Mouse (Mus musculus) kidney, embryonic 15.5 days (tissue): ENCODE data around the gene Nav2. TPM values are rescaled to one million over a fixed set of nuclear protein-coding genes. Genes with fewer than 3 reads are reported as not detected.

Experiments
- ATAC-seq: fragments of 200-750 bp; cut with Nextera tagmentation; replicated peaks from 2 replicates; pipeline ENCODE4 v1.8.0; 2017; ENCODE audit warnings: moderate TSS enrichment; ENCODE audit not compliant: low FRiP score
- H3K27ac ChIP-seq: fragments of 300-500 bp; sonication (generic); 2 replicates; pipeline ENCODE4 v1.5.1; 2015; ENCODE audit warnings: mild to moderate bottlenecking, inconsistent platforms
- H3K27me3 ChIP-seq: fragments of 300-500 bp; sonication (generic); 2 replicates; pipeline ENCODE4 v1.6.1; 2015; ENCODE audit warnings: inconsistent platforms
- H3K36me3 ChIP-seq: fragments of 300-500 bp; sonication (generic); 2 replicates; pipeline ENCODE4 v1.6.1; 2015; ENCODE audit warnings: inconsistent platforms
- H3K4me1 ChIP-seq: fragments of 300-500 bp; sonication (generic); 2 replicates; pipeline ENCODE4 v1.6.1; 2015; ENCODE audit warnings: inconsistent platforms
- H3K4me2 ChIP-seq: fragments of 300-500 bp; sonication (generic); 2 replicates; pipeline ENCODE4 v1.6.1; 2015; ENCODE audit warnings: moderate library complexity, mild to moderate bottlenecking, inconsistent platforms
- H3K4me3 ChIP-seq: fragments of 300-500 bp; sonication (generic); replicated peaks from 2 replicates; pipeline ENCODE4 v1.5.1; 2015; ENCODE audit warnings: mild to moderate bottlenecking, inconsistent platforms
- H3K9ac ChIP-seq: fragments of 300-500 bp; sonication (generic); 2 replicates; pipeline ENCODE4 v1.6.1; 2015; ENCODE audit warnings: mild to moderate bottlenecking, inconsistent platforms
- H3K9me3 ChIP-seq: fragments of 300-500 bp; sonication (generic); replicated peaks from 2 replicates; pipeline ENCODE4 v1.6.1; 2016; ENCODE audit warnings: inconsistent platforms
- WGBS: fragments of 180-500 bp; shearing (Covaris S2); methylation state at CpG from one replicate; pipeline ENCODE4 v1.1.7; 2015; ENCODE audit warnings: mixed read lengths; 5-methylcytosine and 5-hydroxymethylcytosine counted together
- polyA plus RNA-seq: library from polyadenylated mRNA; unstranded; fragments of >200 nt; fragmentation: Nextera tagmentation; extraction: Ambion mirVana; gene quantifications from 2 replicates; pipeline ENCODE4 v1.2.1, GENCODE M21; 2015

Nav2 gene
- polyA plus RNA-seq, 1 experiment from 2014 or later = 28.8 TPM

GRCm38 (mm10) chr7:49382884-49383283 lies 474.4 kb downstream of the Nav2 start:
- WGBS = 35% methylated on average over 10 of the region's 10 CpGs
- Histone ChIP-seq H3K27me3 (no peaks in the 10 kb centered on the region), H3K9me3 (peaks cover 3% of the 10 kb centered on the region; the same call in 1 of the 2 replicates), H3K4me2 (no peak overlapping the region), H3K4me3 (no peak overlapping the region), H3K4me1 (peaks cover 15% of the 10 kb centered on the region; the same call in 1 of the 2 replicates), H3K36me3 (0 out of 2 replicates have a peak, but pooled peaks cover 2% of the 10 kb centered on the region), H3K27ac (no peak overlapping the region), H3K9ac (no peak overlapping the region)
- ATAC-seq = no peak

- Histone ChIP-seq H3K4me2 (no peak overlapping the region), H3K9me3 (peaks cover 3% of the 10 kb centered on the region; the same call in 1 of the 2 replicates), H3K4me3 (no peak overlapping the region), H3K27me3 (no peaks in the 10 kb centered on the region), H3K36me3 (no peaks in the 10 kb centered on the region), H3K9ac (no peak overlapping the region), H3K4me1 (peaks cover 13% of the 10 kb centered on the region), H3K27ac (no peak overlapping the region)
- 73% methylated on average over 2 of the region's 2 CpGs for WGBS
- ATAC-seq = no peak
These were observed 479.6 kb downstream of the Nav2 start for GRCm38 (mm10) chr7:49388137-49388536.

DNA sequence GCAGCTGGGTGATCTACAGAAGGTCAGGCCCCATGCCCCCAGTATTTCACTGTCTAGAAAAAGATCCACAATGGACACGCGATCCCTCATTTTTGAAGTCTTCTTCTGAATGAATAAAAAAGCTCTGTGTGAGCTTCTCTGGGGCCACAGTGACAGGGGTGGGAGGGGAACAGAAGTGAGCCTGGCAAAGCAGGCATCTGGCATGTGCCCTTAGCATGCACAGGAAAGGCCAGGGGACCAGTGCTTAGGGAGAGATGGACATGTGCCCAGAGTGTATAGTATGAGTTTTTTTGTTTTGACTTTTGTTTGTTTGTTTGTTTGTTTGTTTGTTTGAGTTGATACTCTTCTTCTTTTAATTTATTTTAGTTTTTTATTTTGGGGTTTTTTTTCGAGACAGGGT lies 481.8 kb downstream of the Nav2 start:
- H3K9me3 ChIP-seq = no peaks in the 10 kb centered on the region
- no peak for ATAC-seq
- H3K27ac ChIP-seq = no peak overlapping the region
- no peak overlapping the region for H3K4me2 ChIP-seq
- WGBS = 69% methylated on average over 3 of the region's 3 CpGs
- peaks cover 9% of the 10 kb centered on the region for H3K4me1 ChIP-seq
- no peaks in the 10 kb centered on the region for H3K27me3 ChIP-seq
- H3K4me3 ChIP-seq = no peak overlapping the region
- H3K36me3 ChIP-seq = no peaks in the 10 kb centered on the region
- no peak overlapping the region for H3K9ac ChIP-seq

- WGBS = 82% methylated on average over 9 of the region's 9 CpGs
- no peak for ATAC-seq
- H3K4me1 ChIP-seq = peaks cover 9% of the 10 kb centered on the region
- no peak overlapping the region for H3K4me2 ChIP-seq
- no peaks in the 10 kb centered on the region for H3K9me3 ChIP-seq
- H3K9ac ChIP-seq = no peak overlapping the region
- no peak overlapping the region for H3K27ac ChIP-seq
- no peaks in the 10 kb centered on the region for H3K36me3 ChIP-seq
- no peaks in the 10 kb centered on the region for H3K27me3 ChIP-seq
- H3K4me3 ChIP-seq = no peak overlapping the region
These were observed 482.3 kb downstream of the Nav2 start for GRCm38 (mm10) chr7:49390829-49391228.

GRCm38 (mm10) chr7:49392180-49392579 lies 483.7 kb downstream of the Nav2 start:
- H3K27ac ChIP-seq = no peak overlapping the region
- H3K4me1 ChIP-seq = peaks cover 9% of the 10 kb centered on the region
- H3K36me3 ChIP-seq = no peaks in the 10 kb centered on the region
- H3K27me3 ChIP-seq = no peaks in the 10 kb centered on the region
- no peaks in the 10 kb centered on the region for H3K9me3 ChIP-seq
- H3K4me2 ChIP-seq = no peak overlapping the region
- WGBS = 79% methylated on average over 3 of the region's 3 CpGs
- no peak for ATAC-seq
- no peak overlapping the region for H3K9ac ChIP-seq
- no peak overlapping the region for H3K4me3 ChIP-seq

DNA sequence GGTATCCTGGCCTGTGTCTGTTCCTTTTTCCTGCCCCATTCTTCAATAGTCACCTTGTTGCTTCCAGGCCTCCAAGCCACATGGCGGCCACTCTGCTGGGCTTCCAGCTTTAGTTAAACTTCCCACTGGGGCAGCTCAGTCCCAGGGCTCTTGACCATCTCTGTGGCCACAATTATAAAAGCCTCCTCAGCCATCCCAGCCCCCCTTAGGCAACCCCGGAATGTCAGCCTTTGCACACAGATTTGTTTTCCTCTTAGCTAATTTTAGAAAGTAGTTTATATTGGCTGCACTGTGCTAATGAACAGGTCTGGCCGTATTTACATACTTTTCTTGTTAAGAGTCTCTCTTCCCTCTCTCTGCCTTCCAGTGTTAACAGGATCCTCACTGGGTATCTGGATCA lies 484.3 kb downstream of the Nav2 start:
- WGBS = 62% methylated on average over 3 of the region's 3 CpGs
- no peaks in the 10 kb centered on the region for H3K36me3 ChIP-seq
- no peaks in the 10 kb centered on the region for H3K9me3 ChIP-seq
- peaks cover 7% of the 10 kb centered on the region for H3K4me1 ChIP-seq
- H3K4me3 ChIP-seq = no peak overlapping the region
- no peak for ATAC-seq
- H3K27me3 ChIP-seq = no peaks in the 10 kb centered on the region
- no peak overlapping the region for H3K27ac ChIP-seq
- H3K9ac ChIP-seq = no peak overlapping the region
- H3K4me2 ChIP-seq = no peak overlapping the region

DNA sequence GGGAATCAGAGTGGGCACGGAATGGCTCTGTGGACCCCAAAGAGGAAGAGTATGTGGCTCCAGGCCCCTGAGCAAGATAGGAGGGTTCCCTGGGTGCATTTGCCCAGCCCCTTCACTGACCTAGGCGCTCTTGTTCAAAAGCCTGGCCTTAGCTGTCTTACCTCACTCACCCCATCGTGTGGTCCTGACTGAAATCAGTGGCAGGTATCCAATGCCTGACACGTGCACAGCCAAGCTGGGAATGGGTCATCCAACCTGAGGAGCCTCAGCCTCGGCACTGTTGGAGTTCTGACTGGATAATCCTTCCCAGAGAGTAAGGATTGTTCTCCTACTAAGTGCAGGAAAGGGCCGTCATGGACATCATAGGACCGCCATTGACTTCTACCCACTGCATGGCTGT lies 485.3 kb downstream of the Nav2 start:
- Histone ChIP-seq H3K9me3 (no peaks in the 10 kb centered on the region), H3K9ac (no peak overlapping the region), H3K27ac (no peak overlapping the region), H3K27me3 (no peaks in the 10 kb centered on the region), H3K4me1 (peaks cover 7% of the 10 kb centered on the region), H3K36me3 (no peaks in the 10 kb centered on the region), H3K4me3 (no peak overlapping the region), H3K4me2 (no peak overlapping the region)
- no peak for ATAC-seq
- 87% methylated on average over 7 of the region's 7 CpGs for WGBS

DNA sequence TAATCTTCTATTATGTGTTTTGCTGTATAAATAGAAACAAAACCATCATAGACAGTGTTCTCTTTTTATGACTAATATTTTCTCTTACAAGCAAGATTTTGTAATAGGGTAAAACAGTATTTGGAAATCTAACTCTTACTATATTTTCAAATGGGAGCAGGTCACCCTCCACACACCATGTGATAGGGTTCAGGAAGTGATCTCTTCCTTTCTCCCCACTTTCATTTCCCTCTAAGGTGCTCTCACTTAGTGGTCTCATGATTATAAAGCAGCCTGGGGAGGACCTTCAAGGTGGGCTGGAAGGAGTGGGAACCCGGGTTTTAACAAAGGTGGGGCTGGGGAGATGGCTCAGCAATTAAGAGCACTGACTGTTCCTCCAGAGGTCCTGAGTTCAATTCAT lies 487.7 kb downstream of the Nav2 start:
- H3K4me3 ChIP-seq = no peak overlapping the region
- 74% methylated on average over 1 of the region's 1 CpGs for WGBS
- no peaks in the 10 kb centered on the region for H3K27me3 ChIP-seq
- no peak overlapping the region for H3K4me2 ChIP-seq
- no peak for ATAC-seq
- H3K4me1 ChIP-seq = peaks cover 7% of the 10 kb centered on the region
- no peak overlapping the region for H3K9ac ChIP-seq
- H3K27ac ChIP-seq = no peak overlapping the region
- H3K36me3 ChIP-seq = no peaks in the 10 kb centered on the region
- no peaks in the 10 kb centered on the region for H3K9me3 ChIP-seq

DNA sequence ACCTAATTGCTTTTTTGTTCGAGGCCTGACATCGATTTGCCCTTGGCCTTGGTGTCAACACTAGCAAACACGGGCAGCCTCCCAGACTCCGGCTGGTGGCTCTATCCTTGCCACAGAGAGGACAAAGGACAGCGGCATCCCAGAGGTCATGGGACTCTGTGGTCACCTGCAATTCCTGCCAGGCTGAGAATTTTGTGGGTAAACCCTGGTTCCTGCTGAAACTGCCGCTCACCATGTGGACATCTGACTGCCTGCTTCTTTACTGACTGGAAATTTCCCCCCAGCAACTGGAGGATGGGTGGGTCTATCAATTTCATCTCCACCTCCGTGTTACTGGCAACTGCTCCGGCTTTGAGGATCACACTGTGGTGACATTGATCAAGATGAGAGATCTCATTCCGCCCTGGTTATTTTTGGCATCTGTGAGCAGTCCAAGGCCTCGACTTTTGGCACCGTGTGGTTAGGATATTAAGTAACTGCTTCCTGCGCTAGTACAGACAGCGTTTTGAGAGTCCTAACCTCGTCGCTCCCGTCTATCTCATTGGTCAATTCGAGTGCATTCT lies 489.0 kb downstream of the Nav2 start:
- H3K27ac ChIP-seq = no peak overlapping the region
- ATAC-seq = no peak
- 67% methylated on average over 17 of the region's 17 CpGs for WGBS

DNA sequence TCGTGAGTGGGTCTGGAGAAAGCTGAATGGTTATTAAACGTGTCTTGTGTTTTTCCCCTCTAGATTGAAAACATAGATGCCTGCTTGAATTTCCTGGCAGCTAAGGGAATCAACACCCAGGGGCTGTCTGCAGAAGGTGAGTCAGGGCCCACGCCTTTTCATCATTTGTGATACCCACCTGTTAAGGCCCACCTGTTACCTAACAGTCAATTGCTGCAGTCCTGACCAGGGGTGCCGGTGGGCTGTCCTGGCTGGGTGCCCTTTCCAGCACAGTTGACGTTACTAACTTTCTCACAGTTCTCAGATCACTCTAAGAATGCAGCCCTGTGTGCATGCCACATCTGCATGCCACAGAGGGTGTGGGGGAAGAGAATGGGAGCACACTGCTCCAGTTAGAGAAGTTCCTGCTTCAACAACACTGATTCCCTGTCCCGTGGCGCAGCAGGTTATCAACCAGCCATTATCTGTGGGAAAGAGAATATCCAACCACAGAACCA lies 489.6 kb downstream of the Nav2 start:
- Histone ChIP-seq H3K9me3 (no peaks in the 10 kb centered on the region), H3K9ac (no peak overlapping the region), H3K36me3 (no peaks in the 10 kb centered on the region), H3K4me2 (no peak overlapping the region), H3K4me3 (no peak overlapping the region), H3K27me3 (no peaks in the 10 kb centered on the region), H3K4me1 (peaks cover 1% of the 10 kb centered on the region; the same call in 1 of the 2 replicates), H3K27ac (no peak overlapping the region)
- 74% methylated on average over 7 of the region's 7 CpGs for WGBS
- ATAC-seq = no peak

More for the DNA sequence above, 489.0 kb downstream of the Nav2 start:
- Histone ChIP-seq H3K9me3 (no peaks in the 10 kb centered on the region), H3K36me3 (no peaks in the 10 kb centered on the region), H3K4me1 (peaks cover 6% of the 10 kb centered on the region), H3K4me3 (no peak overlapping the region), H3K9ac (no peak overlapping the region), H3K4me2 (no peak overlapping the region), H3K27me3 (no peaks in the 10 kb centered on the region)

DNA sequence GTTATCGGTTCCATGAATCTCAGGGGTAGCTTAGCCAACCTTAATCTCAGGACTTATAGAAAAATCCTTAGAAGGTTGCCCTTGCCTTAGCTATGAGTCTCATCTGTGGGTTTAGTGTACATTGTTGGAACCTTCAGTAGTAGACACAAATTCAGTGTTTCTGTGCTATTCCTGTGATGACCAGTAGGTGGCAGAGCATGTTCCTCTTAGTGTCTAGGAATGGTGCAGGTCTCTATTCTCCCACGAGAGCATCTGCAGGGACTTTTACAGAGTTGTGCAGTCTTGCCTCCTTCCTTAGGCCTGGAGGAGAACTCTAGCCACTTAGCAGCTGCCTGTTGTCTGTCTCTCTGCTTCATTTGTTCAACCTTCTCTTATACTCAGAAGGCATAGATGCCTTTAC lies 490.8 kb downstream of the Nav2 start:
- peak; percentile 44; the same call in 1 of the 2 replicates for ATAC-seq
- WGBS = 43% methylated on average over 2 of the region's 2 CpGs
- Histone ChIP-seq H3K27me3 (no peaks in the 10 kb centered on the region), H3K4me2 (no peak overlapping the region), H3K9me3 (no peaks in the 10 kb centered on the region), H3K4me1 (no peaks in the 10 kb centered on the region), H3K27ac (no peak overlapping the region), H3K36me3 (no peaks in the 10 kb centered on the region), H3K4me3 (no peak overlapping the region), H3K9ac (no peak overlapping the region)

DNA sequence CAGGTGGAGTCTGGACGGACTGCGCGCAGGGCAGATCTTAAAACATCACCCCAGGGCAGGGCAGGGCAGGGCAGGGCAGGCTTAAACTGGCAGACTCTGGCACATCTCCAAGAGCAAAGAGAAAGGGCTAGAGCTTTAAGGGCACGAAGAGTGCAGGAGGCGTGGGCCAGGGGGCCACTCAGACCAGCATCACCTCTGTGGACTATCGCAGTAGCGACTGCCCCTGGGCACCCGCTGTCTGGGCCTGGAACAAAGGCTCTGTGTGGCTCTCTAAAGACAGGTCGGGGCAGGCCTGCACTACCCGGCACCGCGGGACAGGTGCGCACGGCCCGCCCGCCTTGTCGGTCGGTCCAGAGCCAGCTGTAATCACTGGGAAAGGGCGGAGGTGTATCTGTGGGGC lies 491.9 kb downstream of the Nav2 start:
- Histone ChIP-seq H3K27me3 (no peaks in the 10 kb centered on the region), H3K9ac (no peak overlapping the region), H3K4me1 (no peaks in the 10 kb centered on the region), H3K9me3 (no peaks in the 10 kb centered on the region), H3K36me3 (no peaks in the 10 kb centered on the region), H3K4me3 (no peak overlapping the region), H3K27ac (no peak overlapping the region), H3K4me2 (no peak overlapping the region)
- peak; percentile 34; the same call in 1 of the 2 replicates for ATAC-seq
- 87% methylated on average over 19 of the region's 19 CpGs for WGBS

DNA sequence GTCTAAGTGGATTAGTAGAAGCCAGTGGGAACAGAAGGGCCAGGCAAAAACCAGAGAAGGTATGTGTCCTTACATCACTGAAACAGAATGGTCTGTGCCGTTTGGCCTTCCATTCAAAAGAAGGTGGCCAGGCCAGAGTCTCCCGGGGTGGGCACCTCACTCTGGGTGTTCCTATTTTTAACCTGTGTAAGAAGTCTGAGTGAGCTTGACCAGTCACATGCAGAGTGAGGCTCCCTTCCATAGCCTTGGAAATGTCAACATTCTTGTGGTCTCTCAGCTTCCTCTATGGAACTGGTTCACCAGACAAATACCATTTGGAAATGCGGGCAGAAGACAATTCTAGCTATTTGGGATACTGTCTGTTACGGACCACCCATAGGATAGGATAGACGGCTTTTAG lies 494.0 kb downstream of the Nav2 start:
- Histone ChIP-seq H3K9ac (no peak overlapping the region), H3K9me3 (no peaks in the 10 kb centered on the region), H3K4me2 (no peak overlapping the region), H3K4me1 (no peaks in the 10 kb centered on the region), H3K27me3 (no peaks in the 10 kb centered on the region), H3K4me3 (no peak overlapping the region), H3K27ac (no peak overlapping the region), H3K36me3 (no peaks in the 10 kb centered on the region)
- 92% methylated on average over 5 of the region's 5 CpGs for WGBS
- no peak for ATAC-seq
